Mouse (Mus musculus) megakaryocyte, embryonic 14.5 days (primary cell): ENCODE measurements around the gene Eif1b.

Source experiments
- FLI1 ChIP-seq: IDR thresholded peaks from 2 replicates; pipeline ENCODE4 v1.6.1; 2012; ENCODE audit warnings: low read length, inconsistent platforms, mixed read lengths
- GATA1 ChIP-seq: IDR thresholded peaks from 3 replicates; pipeline ENCODE4 v1.6.1; 2012; ENCODE audit warnings: mixed read lengths, low read length, inconsistent platforms, borderline replicate concordance

- TF ChIP-seq FLI1 (no peak), GATA1 (no peak)
Measured at GRCm38 (mm10) chr9:120483101-120483500, 8.9 kb upstream of the Eif1b start.
